Mouse (Mus musculus) limb, embryonic 11.5 days (tissue): ENCODE results near the gene Zic5. TPM values are rescaled to one million over a fixed set of nuclear protein-coding genes. Genes with fewer than 3 reads are reported as not detected.
A peak's percentile ranks its signal among the peaks of the same experiment; 100 is the strongest.
"Not testable (repeated sequence)": the region's sequence is repeated elsewhere in the genome, so short reads cannot be mapped to it uniquely, and the experiment has no call there.

ENCODE experiments used
- ATAC-seq: fragments of 200-750 bp; cut with Nextera tagmentation; 2 replicates; pipeline ENCODE4 v1.8.0; 2017; ENCODE audit warnings: low read depth; ENCODE audit not compliant: insufficient number of reproducible peaks, low FRiP score, low TSS enrichment
- DNase-seq: peaks from one replicate; pipeline ENCODE4 v3.0.0-alpha.2; 2015; ENCODE audit warnings: low spot score
- H3K27ac ChIP-seq: fragments of 300-500 bp; sonication (generic); replicated peaks from 2 replicates; pipeline ENCODE4 v1.5.1; 2014; ENCODE audit warnings: low read depth, mild to moderate bottlenecking, low read length
- H3K27me3 ChIP-seq: fragments of 300-500 bp; sonication (generic); 2 replicates; pipeline ENCODE4 v1.6.1; 2014; ENCODE audit warnings: mild to moderate bottlenecking, low read length, mixed read lengths; ENCODE audit not compliant: control insufficient read depth, insufficient read depth
- H3K36me3 ChIP-seq: fragments of 300-500 bp; sonication (generic); 2 replicates; pipeline ENCODE4 v1.6.1; 2014; ENCODE audit warnings: mild to moderate bottlenecking, low read length, moderate library complexity, mixed read lengths; ENCODE audit not compliant: control insufficient read depth, insufficient read depth
- H3K4me1 ChIP-seq: fragments of 300-500 bp; sonication (generic); 2 replicates; pipeline ENCODE4 v1.6.1; 2014; ENCODE audit warnings: low read length, mixed read lengths; ENCODE audit not compliant: control insufficient read depth, insufficient read depth
- H3K4me2 ChIP-seq: fragments of 300-500 bp; sonication (generic); 2 replicates; pipeline ENCODE4 v1.6.1; 2014; ENCODE audit warnings: low read depth, mild to moderate bottlenecking, moderate library complexity; ENCODE audit not compliant: severe bottlenecking
- H3K4me3 ChIP-seq: fragments of 300-500 bp; sonication (generic); 2 replicates; pipeline ENCODE4 v1.5.1; 2014; ENCODE audit warnings: low read depth, low read length
- H3K9ac ChIP-seq: fragments of 300-500 bp; sonication (generic); 2 replicates; pipeline ENCODE4 v1.6.1; 2014; ENCODE audit warnings: mild to moderate bottlenecking, low read length
- H3K9me3 ChIP-seq: fragments of 300-500 bp; sonication (generic); 2 replicates; pipeline ENCODE4 v1.6.1; 2016; ENCODE audit warnings: low read length; ENCODE audit not compliant: control insufficient read depth
- WGBS: fragments of 180-500 bp; shearing (Covaris S2); extraction: QIAGEN DNeasy Blood & Tissue Kit; methylation state at CpG from one replicate; pipeline ENCODE4 v1.1.7; 2014; 5-methylcytosine and 5-hydroxymethylcytosine counted together
- polyA plus RNA-seq: library from polyadenylated mRNA; unstranded; fragments of >200 nt; fragmentation: Nextera tagmentation; extraction: Ambion mirVana; gene quantifications from 2 replicates; pipeline ENCODE4 v1.2.1, GENCODE M21; 2014

Gene Zic5
- polyA plus RNA-seq, 1 experiment from 2014 or later, result 11.3 TPM

GRCm38 (mm10) chr14:122463734-122464341 is 1.6 kb downstream of the Zic5 start:
- H3K9ac ChIP-seq, result peak overlapping the region; percentile 93
- H3K4me2 ChIP-seq, result peak overlapping the region; percentile 83
- peaks cover 26% of the 10 kb centered on the region for H3K4me1 ChIP-seq
- H3K27ac ChIP-seq, result peak overlapping the region; percentile 96
- peak overlapping the region; percentile 63 for H3K4me3 ChIP-seq
- peaks cover 15% of the 10 kb centered on the region for H3K27me3 ChIP-seq
- DNase-seq, result peak; percentile 77
- WGBS, result under 1% methylated on average over 55 of the region's 58 CpGs
- ATAC-seq, result peak; percentile 14; the same call in 1 of the 2 replicates
- not testable (repeated sequence) for H3K36me3 ChIP-seq, H3K9me3 ChIP-seq

DNA sequence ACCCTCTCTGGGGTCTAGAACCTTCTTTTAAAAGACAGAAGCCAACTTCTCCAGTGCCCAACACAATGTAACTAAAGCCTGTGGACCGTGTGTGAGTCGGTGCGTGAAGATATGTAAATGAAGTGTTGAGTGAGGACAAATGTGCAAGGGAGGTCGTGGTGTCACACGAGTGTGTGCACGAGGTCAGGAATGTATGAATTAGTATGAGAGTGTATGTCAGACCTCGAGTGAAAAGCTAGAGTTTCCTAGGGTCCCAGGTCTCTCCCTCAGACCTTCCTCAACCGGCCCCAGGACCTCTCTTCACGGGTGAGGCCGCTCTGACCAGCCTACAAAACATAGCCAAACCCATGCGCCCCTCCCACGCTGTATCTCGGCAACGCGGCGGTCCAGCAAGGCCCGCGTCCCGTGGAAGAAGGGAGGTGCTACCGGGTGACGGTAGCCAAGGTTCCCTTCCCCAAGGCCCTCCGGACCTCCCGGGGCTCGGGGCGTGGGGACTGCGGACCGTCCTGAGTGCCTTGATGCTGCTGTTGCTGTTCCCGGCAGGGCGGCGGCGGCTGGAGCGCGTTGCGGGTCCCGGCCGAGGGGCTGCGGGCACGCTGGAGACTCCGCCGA is 2.3 kb downstream of the Zic5 start:
- WGBS, result under 1% methylated on average over 40 of the region's 40 CpGs
- H3K27ac ChIP-seq, result peak overlapping the region; percentile 96
- H3K27me3 ChIP-seq, result peaks cover 12% of the 10 kb centered on the region
- ATAC-seq, result no peak
- H3K4me1 ChIP-seq, result peaks cover 20% of the 10 kb centered on the region
- peak overlapping the region; percentile 83 for H3K4me2 ChIP-seq
- no peaks in the 10 kb centered on the region for H3K9me3 ChIP-seq
- DNase-seq, result peak; percentile 62
- peak overlapping the region; percentile 93 for H3K9ac ChIP-seq
- H3K4me3 ChIP-seq, result peak overlapping the region; percentile 63
- no peaks in the 10 kb centered on the region for H3K36me3 ChIP-seq

GRCm38 (mm10) chr14:122462689-122463079 is 2.8 kb downstream of the Zic5 start:
- peaks cover 20% of the 10 kb centered on the region; the same call in 1 of the 2 replicates for H3K4me1 ChIP-seq
- peaks cover 12% of the 10 kb centered on the region for H3K27me3 ChIP-seq
- no peaks in the 10 kb centered on the region for H3K9me3 ChIP-seq
- peak overlapping the region; percentile 63 for H3K4me3 ChIP-seq
- H3K4me2 ChIP-seq, result peak overlapping the region; percentile 83
- H3K36me3 ChIP-seq, result no peaks in the 10 kb centered on the region
- peak overlapping the region; percentile 96 for H3K27ac ChIP-seq
- peak overlapping the region; percentile 93 for H3K9ac ChIP-seq
- DNase-seq (peak; percentile 62), ATAC-seq (no peak)
- WGBS, result 4% methylated on average over 17 of the region's 17 CpGs

- ATAC-seq, result no peak
- Histone ChIP-seq H3K27ac (peak overlapping the region; percentile 96; the same call in 1 of the 2 replicates), H3K9me3 (no peaks in the 10 kb centered on the region), H3K27me3 (peaks cover 9% of the 10 kb centered on the region), H3K4me1 (peaks cover 20% of the 10 kb centered on the region; the same call in 1 of the 2 replicates), H3K9ac (peak overlapping the region; percentile 93), H3K36me3 (no peaks in the 10 kb centered on the region), H3K4me3 (peak overlapping the region; percentile 63), H3K4me2 (peak overlapping the region; percentile 83)
- DNase-seq, result no peak
- 9% methylated on average over 9 of the region's 9 CpGs for WGBS
These were observed 3.5 kb downstream of the Zic5 start for GRCm38 (mm10) chr14:122461966-122462365.

DNA sequence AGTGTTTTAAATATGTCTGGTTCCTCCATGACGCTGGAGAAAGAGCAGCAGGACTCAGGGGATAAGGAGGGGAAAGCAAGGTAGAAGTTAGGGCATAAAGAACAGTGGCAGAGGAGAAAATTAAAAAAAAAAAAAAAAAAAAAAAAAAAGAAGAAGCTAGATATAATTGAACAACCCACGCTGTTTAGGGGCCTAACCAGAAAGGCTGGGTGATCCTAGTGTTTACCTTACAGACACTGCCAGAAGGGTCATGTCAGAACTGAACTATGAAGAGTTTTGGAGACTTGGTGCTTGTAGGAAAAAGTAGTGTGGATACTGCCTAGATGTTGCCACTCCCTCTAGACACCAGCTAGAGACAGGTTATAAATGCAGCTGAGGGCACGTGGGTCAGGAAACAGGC is 4.0 kb downstream of the Zic5 start:
- H3K4me1 ChIP-seq, result peaks cover 20% of the 10 kb centered on the region; the same call in 1 of the 2 replicates
- H3K27me3 ChIP-seq, result peaks cover 8% of the 10 kb centered on the region
- peak overlapping the region; percentile 63 for H3K4me3 ChIP-seq
- H3K36me3 ChIP-seq, result no peaks in the 10 kb centered on the region
- WGBS, result 19% methylated on average over 3 of the region's 3 CpGs
- peak overlapping the region; percentile 93 for H3K9ac ChIP-seq
- peak overlapping the region; percentile 83 for H3K4me2 ChIP-seq
- 0 out of 2 replicates have a peak overlapping the region, but pooled peaks have one; percentile 56 for H3K27ac ChIP-seq
- ATAC-seq (no peak), DNase-seq (no peak)
- no peaks in the 10 kb centered on the region for H3K9me3 ChIP-seq

GRCm38 (mm10) chr14:122460226-122460625 is 5.3 kb downstream of the Zic5 start:
- Histone ChIP-seq H3K9me3 (no peaks in the 10 kb centered on the region), H3K9ac (no peak overlapping the region; the same call in 1 of the 2 replicates), H3K27me3 (peaks cover 3% of the 10 kb centered on the region; the same call in 1 of the 2 replicates), H3K4me1 (peaks cover 20% of the 10 kb centered on the region; the same call in 1 of the 2 replicates), H3K36me3 (no peaks in the 10 kb centered on the region), H3K4me3 (no peak overlapping the region), H3K4me2 (peak overlapping the region; percentile 28), H3K27ac (no peak overlapping the region)
- no peak for DNase-seq
- no peak for ATAC-seq
- WGBS, result 38% methylated on average over 5 of the region's 5 CpGs

GRCm38 (mm10) chr14:122459776-122460175 is 5.7 kb downstream of the Zic5 start:
- 93% methylated on average over 1 of the region's 1 CpGs for WGBS
- Histone ChIP-seq H3K27me3 (peaks cover under 1% of the 10 kb centered on the region; the same call in 1 of the 2 replicates), H3K27ac (no peak overlapping the region), H3K36me3 (no peaks in the 10 kb centered on the region), H3K9ac (no peak overlapping the region; the same call in 1 of the 2 replicates), H3K9me3 (no peaks in the 10 kb centered on the region), H3K4me2 (peak overlapping the region; percentile 28), H3K4me1 (peaks cover 18% of the 10 kb centered on the region; the same call in 1 of the 2 replicates), H3K4me3 (no peak overlapping the region)
- DNase-seq, result no peak
- ATAC-seq, result no peak

DNA sequence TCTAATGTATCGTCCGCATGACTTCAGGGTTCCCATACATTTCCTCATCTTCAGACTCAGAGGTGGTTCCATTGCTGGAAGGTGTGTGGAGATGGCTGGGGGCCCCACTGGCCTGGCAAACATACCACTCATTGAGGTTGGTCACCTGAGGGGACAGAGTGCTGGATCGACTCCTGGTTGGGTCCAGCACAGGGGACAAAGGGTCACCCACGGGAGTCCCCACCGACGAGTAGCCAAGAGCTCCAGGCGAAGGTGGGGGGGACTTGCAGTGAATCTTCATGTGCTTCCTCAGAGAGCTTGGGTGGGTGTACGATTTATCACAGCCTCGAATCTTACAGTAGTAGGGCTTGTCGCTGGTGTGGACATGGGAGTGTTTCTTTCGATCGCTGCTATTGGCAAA is 6.1 kb downstream of the Zic5 start:
- H3K27ac ChIP-seq, H3K4me2 ChIP-seq, DNase-seq, ATAC-seq, H3K9ac ChIP-seq, H3K27me3 ChIP-seq, H3K4me3 ChIP-seq, H3K36me3 ChIP-seq, H3K9me3 ChIP-seq: not testable (repeated sequence)
- 88% methylated on average over 9 of the region's 12 CpGs for WGBS
- peaks cover 19% of the 10 kb centered on the region; the same call in 1 of the 2 replicates for H3K4me1 ChIP-seq
